Mouse (Mus musculus): ENCODE results near the gene Gucy1b2. TPM values are rescaled to one million over a fixed set of nuclear protein-coding genes. Genes with fewer than 3 reads are reported as not detected.

Gucy1b2 gene
- polyA plus RNA-seq, 1 experiment from 2014 or later = not detected

DNA sequence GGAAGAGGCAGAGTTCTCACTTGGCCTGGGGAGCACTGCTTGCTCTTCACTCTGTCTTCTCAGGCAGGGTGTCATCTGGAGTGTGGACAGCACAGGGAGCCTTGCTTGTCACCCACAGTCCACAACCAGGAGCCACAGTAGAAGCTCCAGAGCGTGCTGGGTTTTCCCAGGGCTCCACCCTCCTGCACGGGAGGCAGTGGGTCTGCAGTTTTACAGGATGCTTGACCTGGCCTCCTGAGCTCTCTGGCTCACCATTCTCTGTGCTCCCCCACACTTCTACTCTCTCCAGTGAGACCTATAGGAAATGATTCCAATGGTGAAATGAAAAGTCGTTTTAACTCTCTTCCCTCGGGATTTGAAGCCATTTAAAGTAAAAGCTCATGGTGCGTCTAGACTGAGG lies 106.3 kb downstream of the Gucy1b2 start:
- no peak for ATAC-seq (replicated peaks; ENCODE audit: insufficient number of reproducible peaks, low FRiP score, low TSS enrichment)

DNA sequence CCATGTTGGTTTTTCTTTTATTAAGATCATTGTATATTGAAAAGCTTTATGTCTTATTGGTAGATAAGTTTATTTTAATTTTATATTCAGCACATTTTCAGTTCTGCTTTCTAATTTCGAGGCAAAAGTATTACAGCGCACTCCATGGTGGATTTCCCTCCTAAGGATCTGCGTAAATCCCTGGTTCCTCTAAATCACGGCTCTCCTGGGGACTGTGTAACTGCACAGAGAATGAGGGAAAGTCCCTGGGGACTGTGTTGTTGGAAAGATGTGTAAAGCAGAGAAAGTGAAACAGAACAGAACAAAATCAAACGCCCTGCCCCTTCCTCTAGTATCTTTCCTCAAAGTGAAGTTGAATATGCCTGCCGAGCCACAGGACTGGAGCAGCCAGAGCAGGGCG lies 109.0 kb downstream of the Gucy1b2 start:
- Histone ChIP-seq H3K36me3 (ENCODE audit: control insufficient read depth, insufficient read depth, low read length) (no peaks in the 10 kb centered on the region), H3K4me3 (ENCODE audit: low read depth, low read length) (no peak overlapping the region), H3K9ac (ENCODE audit: low read depth, low read length) (no peak overlapping the region), H3K9me3 (replicated peaks; ENCODE audit: control insufficient read depth, low read length) (no peaks in the 10 kb centered on the region), H3K27ac (ENCODE audit: low read depth, low read length) (no peak overlapping the region), H3K4me1 (ENCODE audit: control insufficient read depth, insufficient read depth, low read length) (peaks cover 14% of the 10 kb centered on the region), H3K4me2 (no peak overlapping the region), H3K27me3 (ENCODE audit: control insufficient read depth, insufficient read depth, low read length) (no peaks in the 10 kb centered on the region)
- no peak for ATAC-seq (replicated peaks; ENCODE audit: insufficient number of reproducible peaks, low FRiP score, low TSS enrichment)
- WGBS (ENCODE audit: insufficient replicate concordance) = 86% methylated on average over 7 of the region's 7 CpGs

More for the DNA sequence above, 106.3 kb downstream of the Gucy1b2 start:
- 0 out of 2 replicates have a peak, but pooled peaks cover 3% of the 10 kb centered on the region for H3K4me1 ChIP-seq (ENCODE audit: control insufficient read depth, insufficient read depth, low read length)
- H3K4me3 ChIP-seq (ENCODE audit: low read depth, low read length) = no peak overlapping the region
- H3K36me3 ChIP-seq (ENCODE audit: control insufficient read depth, insufficient read depth, low read length) = no peaks in the 10 kb centered on the region
- H3K27ac ChIP-seq (ENCODE audit: low read depth, low read length) = no peak overlapping the region
- H3K4me2 ChIP-seq = no peak overlapping the region
- no peaks in the 10 kb centered on the region for H3K27me3 ChIP-seq (ENCODE audit: control insufficient read depth, insufficient read depth, low read length)
- no peaks in the 10 kb centered on the region for H3K9me3 ChIP-seq (replicated peaks; ENCODE audit: control insufficient read depth, low read length)
- 69% methylated on average over 5 of the region's 5 CpGs for WGBS (ENCODE audit: insufficient replicate concordance)
- no peak overlapping the region for H3K9ac ChIP-seq (ENCODE audit: low read depth, low read length)

- Histone ChIP-seq H3K4me2 (no peak overlapping the region), H3K4me3 (ENCODE audit: low read depth, low read length) (no peak overlapping the region), H3K9me3 (replicated peaks; ENCODE audit: control insufficient read depth, low read length) (no peaks in the 10 kb centered on the region), H3K27me3 (ENCODE audit: control insufficient read depth, insufficient read depth, low read length) (no peaks in the 10 kb centered on the region), H3K36me3 (ENCODE audit: control insufficient read depth, insufficient read depth, low read length) (no peaks in the 10 kb centered on the region), H3K27ac (ENCODE audit: low read depth, low read length) (no peak overlapping the region), H3K4me1 (ENCODE audit: control insufficient read depth, insufficient read depth, low read length) (peaks cover 18% of the 10 kb centered on the region), H3K9ac (ENCODE audit: low read depth, low read length) (no peak overlapping the region)
- WGBS (ENCODE audit: insufficient replicate concordance) = 86% methylated on average over 11 of the region's 11 CpGs
- ATAC-seq (replicated peaks; ENCODE audit: insufficient number of reproducible peaks, low FRiP score, low TSS enrichment) = no peak
Measured at GRCm38 (mm10) chr14:62346570-62346969, 109.5 kb downstream of the Gucy1b2 start.

Other genes with a start within 250 kb of the Gucy1b2 start
- gene Rnaseh2b, start 163.7 kb downstream of the Gucy1b2 start, polyA plus RNA-seq (2014; fragmentation: Nextera tagmentation; extraction: Ambion mirVana) = 64.2 and 67.8 TPM in 2 replicates
- gene Dleu7, start 163.2 kb downstream of the Gucy1b2 start, polyA plus RNA-seq (2014; fragmentation: Nextera tagmentation; extraction: Ambion mirVana) = 0.82 and 1.2 TPM in 2 replicates
- 1.1 and 1.3 TPM in 2 replicates for gene Fam124a, start 99.4 kb upstream of the Gucy1b2 start, polyA plus RNA-seq (2014; fragmentation: Nextera tagmentation; extraction: Ambion mirVana)
- gene Gm4131, start 110.6 kb upstream of the Gucy1b2 start, polyA plus RNA-seq (2014; fragmentation: Nextera tagmentation; extraction: Ambion mirVana) = not detected in 2 replicates
- gene Serpine3, start 207.4 kb upstream of the Gucy1b2 start, polyA plus RNA-seq (2014; fragmentation: Nextera tagmentation; extraction: Ambion mirVana) = 0.16 and 0.27 TPM in 2 replicates

All from heart, embryonic 11.5 days (tissue).